Mouse (Mus musculus) liver, adult 10 weeks (tissue): ENCODE measurements around the gene Maats1. TPM values are rescaled to one million over a fixed set of nuclear protein-coding genes. Genes with fewer than 3 reads are reported as not detected.

Source experiments
- polyA plus RNA-seq: library from polyadenylated mRNA; stranded (reverse); fragments of 350-450 nt; fragmentation: Illumina TruSeq; extraction: RNeasy Lipid Tissue Mini Kit (QIAGEN cat#74804); gene quantifications from one replicate; pipeline ENCODE4 v1.2.3, GENCODE M21; 2014; ENCODE audit warnings: low read depth, low replicate concordance

Maats1 gene
- polyA plus RNA-seq, result not detected

DNA sequence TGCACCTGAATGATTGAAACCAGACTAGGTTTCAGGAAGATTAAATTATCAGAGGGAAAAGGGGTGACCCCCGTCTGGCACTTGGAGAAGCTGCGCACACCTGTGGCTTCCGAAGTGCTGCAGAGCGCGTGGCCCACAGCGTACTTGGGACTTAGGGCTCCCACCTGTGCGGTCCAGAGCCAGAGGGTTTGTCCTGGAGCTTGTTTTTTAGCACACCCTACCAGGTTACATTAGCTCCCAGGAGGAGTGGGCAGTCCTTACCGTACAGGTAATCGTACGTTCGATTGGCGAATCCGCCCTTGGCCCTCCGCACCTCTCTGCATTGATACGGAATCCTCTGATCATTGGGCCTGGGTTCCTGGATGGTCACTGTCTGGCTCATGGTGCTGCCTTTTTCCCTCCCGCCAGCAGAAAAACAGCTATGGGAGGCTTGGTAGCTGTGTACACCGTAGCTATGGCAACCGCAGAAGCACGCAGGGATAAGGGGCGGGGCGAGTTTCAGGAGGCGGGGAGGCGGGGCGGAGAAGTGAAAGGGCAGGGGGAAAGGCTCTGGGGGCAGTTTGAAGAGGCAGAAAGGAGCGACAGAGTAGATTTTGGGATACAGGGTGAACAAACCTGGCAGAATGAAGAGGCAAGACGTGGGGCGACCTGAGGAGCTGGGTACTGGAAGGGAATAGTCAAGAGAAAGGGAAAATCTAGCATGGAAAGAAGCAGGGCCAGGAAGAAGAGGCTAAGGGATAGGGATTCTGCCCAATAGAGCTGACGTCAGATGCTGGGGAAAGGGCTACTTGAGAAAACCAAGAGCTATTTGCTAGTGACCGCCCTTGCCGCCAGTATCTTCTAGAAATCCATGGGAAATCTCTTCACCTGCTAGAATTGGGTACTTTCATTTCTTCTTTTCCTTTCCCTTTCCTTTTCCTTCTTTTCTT lies at the start of gene Maats1:
Gene Maats1 (minus strand): TSS at position 748 of the 929 bp plus-strand sequence.

DNA sequence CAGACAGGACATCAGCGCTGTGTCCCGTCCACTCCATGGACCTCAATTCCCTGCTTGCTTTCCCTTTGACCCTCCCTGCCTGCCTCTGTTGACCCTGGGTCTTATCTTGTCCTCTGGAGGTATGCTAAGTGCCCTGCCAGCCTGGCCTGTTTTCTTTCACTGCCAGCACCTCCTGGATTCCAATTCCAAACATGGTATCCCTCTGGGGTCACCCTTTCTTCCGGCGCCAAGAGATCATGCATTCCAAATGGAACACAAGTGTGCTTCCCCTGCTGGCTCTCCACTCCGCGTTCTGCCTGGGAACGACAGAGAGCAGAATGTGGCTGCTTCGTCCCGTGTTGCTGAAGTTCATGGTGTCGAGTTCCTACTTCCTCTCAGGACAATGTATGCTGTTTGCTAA lies 20.0 kb upstream of the Maats1 start, which contains the start of gene Popdc2:
Gene Popdc2 (plus strand): TSS at position 277 of the 400 bp plus-strand sequence.

DNA sequence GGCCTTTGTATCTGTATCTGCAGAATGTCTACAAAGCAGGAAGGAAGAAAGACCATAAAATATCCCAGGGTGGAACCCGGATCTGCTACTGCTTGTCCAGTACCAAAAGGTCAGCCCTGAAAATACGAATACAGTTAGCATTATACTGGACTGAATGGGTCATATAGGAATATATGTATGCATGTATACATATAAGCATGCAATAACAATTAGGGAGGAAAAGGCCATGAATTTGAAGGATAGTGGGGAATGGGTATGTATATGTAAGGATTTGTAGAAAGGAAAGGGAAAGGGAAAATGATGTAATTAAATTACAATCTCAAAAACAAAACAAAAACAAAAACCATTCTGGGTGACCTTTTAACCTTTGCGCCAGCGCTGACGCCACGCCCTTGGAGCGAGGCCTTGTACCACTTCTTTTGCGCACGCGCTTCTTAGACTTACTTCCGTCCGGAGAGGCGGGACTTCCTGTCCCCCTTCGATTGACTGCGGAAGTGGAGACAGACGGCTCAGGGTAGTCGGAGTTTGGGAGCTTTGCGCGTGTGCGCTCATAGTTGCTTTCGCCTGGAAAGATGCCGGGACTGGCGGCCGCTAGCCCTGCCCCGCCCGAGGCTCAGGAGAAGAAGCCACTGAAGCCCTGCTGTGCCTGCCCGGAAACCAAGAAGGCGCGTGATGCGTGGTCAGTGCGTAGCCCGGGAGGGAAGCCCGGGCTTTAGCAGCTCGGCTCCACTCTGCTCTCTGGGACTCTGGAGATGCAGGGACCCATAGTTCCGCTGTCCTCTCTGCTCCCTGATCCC lies 4.8 kb upstream of the Maats1 start, which contains the start of the genes Cox17 and Gm21987:
Gene Cox17 (plus strand): TSS at position 463 of the 797 bp plus-strand sequence.
Gene Gm21987 (plus strand): TSS at position 512 of the 797 bp plus-strand sequence.

DNA sequence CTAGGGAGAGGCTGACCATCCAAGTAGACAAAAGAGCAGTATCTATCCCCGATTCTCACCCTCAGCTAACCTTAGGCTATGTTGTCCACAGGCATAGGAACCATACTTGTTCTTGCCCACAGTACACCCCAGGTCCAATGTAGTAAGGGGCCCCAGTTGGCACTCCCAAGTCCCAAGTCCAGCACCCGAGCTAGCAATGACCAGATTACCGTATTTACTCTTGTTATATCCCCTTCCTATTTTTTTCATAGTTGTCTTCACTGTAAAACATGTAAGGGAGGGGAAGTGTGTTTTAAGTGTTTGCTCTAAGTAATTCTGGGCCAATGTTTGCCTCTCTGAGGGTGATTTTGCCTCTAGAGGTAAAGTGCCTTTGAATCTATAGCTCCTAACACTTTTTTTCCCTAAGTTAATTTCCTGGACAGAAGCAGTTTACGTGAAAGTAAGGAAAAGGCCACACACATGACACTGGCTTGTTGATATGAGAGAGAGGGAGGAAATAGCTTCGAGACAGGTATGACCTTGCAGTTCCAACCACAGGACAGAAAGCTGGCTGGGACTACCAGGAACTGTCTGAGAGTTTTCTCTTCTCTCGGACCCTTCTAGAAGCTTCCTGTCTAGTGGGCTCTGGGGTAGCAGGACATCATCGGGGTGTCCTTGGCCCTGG lies 47.1 kb downstream of the Maats1 start, which contains the start of gene Nr1i2:
Gene Nr1i2 (minus strand): TSS at position 140 of the 664 bp plus-strand sequence.

Other genes with a start within 250 kb of the Maats1 start
- gene Nr1i2, start 47.3 kb downstream of the Maats1 start, polyA plus RNA-seq, result 13.2 TPM
- 58.9 TPM for gene Cox17, start 4.8 kb upstream of the Maats1 start, polyA plus RNA-seq
- not detected for gene Gm21987, start 4.9 kb upstream of the Maats1 start, polyA plus RNA-seq
- not detected for gene Popdc2, start 20.1 kb upstream of the Maats1 start, polyA plus RNA-seq
- 22.8 TPM for gene Pla1a, start 91.0 kb upstream of the Maats1 start, polyA plus RNA-seq
- 1.6 TPM for gene Adprh, start 110.6 kb upstream of the Maats1 start, polyA plus RNA-seq
- gene Cd80, start 113.4 kb upstream of the Maats1 start, polyA plus RNA-seq, result 0.58 TPM
- 18.3 TPM for gene Timmdc1, start 180.5 kb upstream of the Maats1 start, polyA plus RNA-seq
- 15.6 TPM for gene Poglut1, start 208.1 kb upstream of the Maats1 start, polyA plus RNA-seq
- 20.0 TPM for gene Tmem39a, start 216.6 kb upstream of the Maats1 start, polyA plus RNA-seq